Mouse (Mus musculus): Measurements from ENCODE around the gene Ptbp3.

The Ptbp3 gene

DNA sequence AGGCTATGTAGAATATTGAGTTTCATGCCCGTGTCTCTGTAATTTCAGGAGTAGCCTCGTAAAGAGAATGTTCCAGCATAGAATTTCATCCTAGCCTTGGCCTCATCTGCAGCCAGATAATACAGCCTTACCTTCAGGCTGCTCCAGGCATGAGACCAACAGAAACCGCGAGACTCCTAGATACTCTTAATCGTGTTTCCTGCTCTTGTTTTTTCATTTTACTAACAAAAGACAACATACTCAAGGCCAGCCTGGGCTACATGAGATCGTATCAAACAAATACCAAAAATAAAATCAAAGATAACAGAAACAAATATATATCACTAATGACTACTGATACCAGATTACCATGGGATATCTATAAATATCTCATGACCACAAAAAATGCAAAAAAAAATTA, 120.0 kb downstream of the Ptbp3 start:
- no peak for DNase-seq

GRCm38 (mm10) chr4:59426429-59426828, 122.7 kb downstream of the Ptbp3 start:
- DNase-seq = no peak

- DNase-seq = no peak
Measured at GRCm38 (mm10) chr4:59422808-59423207, 126.4 kb downstream of the Ptbp3 start.

DNA sequence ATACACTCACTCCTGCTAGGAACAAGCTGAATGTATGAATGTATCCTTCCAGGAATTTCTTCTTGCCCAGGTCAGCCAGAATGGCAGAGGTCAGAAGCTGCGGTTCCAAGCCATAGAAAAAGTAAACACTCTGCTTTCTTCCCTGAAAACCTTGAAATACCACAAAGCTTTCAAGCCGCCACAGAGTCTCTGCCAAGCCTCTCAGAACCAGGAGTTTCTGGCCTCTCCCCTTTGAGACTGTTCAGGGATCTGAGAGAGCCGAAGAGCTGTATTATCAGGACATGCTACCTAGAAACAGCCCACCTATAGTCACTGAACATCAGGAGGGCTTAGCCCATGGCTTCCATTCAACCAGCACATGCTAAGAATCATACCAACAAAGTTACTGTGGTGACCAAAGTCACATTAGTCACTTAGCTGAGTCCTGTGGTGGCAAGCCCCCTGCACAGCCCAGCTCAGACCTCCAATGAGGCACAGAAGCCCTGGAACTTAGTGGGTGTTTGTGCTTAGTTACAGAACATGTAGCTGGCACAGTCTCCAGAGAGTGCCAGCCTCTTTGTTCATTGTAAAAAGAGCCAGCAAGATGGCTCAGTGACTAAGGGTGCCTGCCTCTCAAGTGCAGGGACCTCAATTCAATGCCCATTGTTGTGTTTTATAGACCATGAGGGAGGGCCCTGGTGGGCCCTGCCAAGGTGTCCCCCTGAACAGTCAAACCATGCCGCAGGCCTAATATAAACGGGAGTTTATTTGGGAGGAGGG, 127.0 kb downstream of the Ptbp3 start:
- no peak for DNase-seq

All from kidney, adult 11 months (tissue).